Mouse (Mus musculus): ENCODE measurements at regions not wholly inside any gene's neighbourhood (a gene's known extent, or its start where the extent isn't known, plus 50 kb on each side); places are given as distances from the start of the nearest gene placed in this dataset.

DNA sequence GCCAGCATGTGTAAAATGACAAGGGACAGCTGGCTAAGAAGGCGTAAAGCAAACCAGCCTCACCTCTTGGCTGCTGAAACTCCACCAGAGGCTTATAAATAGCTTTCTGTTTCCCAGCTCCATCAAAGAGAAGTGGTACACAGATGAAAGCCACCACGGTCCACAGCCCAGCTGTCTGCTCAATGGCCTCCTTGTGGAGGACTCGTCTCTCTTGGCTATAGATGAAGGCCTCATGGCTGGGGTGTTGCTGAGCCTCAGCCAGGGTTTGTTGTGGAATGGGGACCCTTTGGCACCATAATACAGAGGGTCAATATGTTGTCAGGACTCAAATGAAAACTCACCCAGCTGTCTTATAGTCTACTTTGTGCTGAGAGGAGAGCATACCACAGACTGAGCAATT lies 385.1 kb downstream of the Sfmbt2 start:
- Histone ChIP-seq H3K27ac (ENCODE audit: insufficient read depth, low read length) (no peak overlapping the region), H3K9me3 (replicated peaks; ENCODE audit: control insufficient read depth, insufficient read depth, low read length, poor library complexity, severe bottlenecking) (no peaks in the 10 kb centered on the region), H3K4me1 (ENCODE audit: control insufficient read depth, insufficient read depth, low read length) (no peaks in the 10 kb centered on the region), H3K27me3 (ENCODE audit: control insufficient read depth, insufficient read depth, low read length, poor library complexity, severe bottlenecking) (no peaks in the 10 kb centered on the region), H3K36me3 (ENCODE audit: control insufficient read depth, insufficient read depth, low read length, poor library complexity, severe bottlenecking) (no peaks in the 10 kb centered on the region), H3K9ac (ENCODE audit: low read depth, poor library complexity, severe bottlenecking) (no peak overlapping the region), H3K4me3 (ENCODE audit: low read depth, low read length) (no peak overlapping the region)
- TF ChIP-seq POLR2A (IDR thresholded peaks at IDR 0.05; ENCODE audit: insufficient read depth, low read length) (no peak), CTCF (IDR thresholded peaks at IDR 0.05; ENCODE audit: low read depth, low read length) (no peak), EP300 (IDR thresholded peaks at IDR 0.05; ENCODE audit: insufficient read depth, low read depth, low read length) (no peak)

DNA sequence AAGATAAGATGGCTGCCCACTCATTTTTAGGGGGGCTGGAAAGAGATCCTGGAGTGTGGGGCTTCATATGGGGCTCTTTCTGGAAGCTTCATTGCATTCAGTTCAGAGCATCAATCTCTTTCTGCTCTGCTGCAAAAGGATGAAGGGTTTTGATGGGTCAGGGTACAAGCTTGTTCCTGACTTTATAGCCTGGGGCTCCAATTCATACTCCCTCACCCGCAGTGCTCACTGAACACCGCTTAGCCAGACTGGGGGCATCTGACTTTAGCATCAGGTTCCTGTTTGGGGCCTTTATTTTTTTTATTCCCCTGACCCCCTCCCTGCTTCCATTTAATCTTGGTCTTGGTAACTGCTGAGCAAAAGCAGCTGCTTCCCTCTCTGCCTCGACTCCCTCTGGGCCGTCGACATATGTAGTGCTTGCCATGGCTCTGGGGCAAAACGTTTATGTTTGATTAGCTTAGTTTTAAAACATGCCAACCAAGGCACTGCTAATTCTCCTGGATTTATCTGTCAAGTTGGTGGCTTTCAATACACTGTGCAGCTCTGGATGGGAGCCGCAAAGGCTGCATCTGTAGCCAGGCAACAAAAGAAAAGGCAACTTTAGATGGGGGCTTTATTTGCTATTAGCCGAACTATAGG lies 387.0 kb downstream of the Sfmbt2 start:
- Histone ChIP-seq H3K4me1 (ENCODE audit: control insufficient read depth, insufficient read depth, low read length) (no peaks in the 10 kb centered on the region), H3K9ac (ENCODE audit: low read depth, poor library complexity, severe bottlenecking) (no peak overlapping the region), H3K4me3 (ENCODE audit: low read depth, low read length) (no peak overlapping the region), H3K9me3 (replicated peaks; ENCODE audit: control insufficient read depth, insufficient read depth, low read length, poor library complexity, severe bottlenecking) (no peaks in the 10 kb centered on the region), H3K27me3 (ENCODE audit: control insufficient read depth, insufficient read depth, low read length, poor library complexity, severe bottlenecking) (no peaks in the 10 kb centered on the region), H3K27ac (ENCODE audit: insufficient read depth, low read length) (no peak overlapping the region), H3K36me3 (ENCODE audit: control insufficient read depth, insufficient read depth, low read length, poor library complexity, severe bottlenecking) (no peaks in the 10 kb centered on the region)
- TF ChIP-seq EP300 (IDR thresholded peaks at IDR 0.05; ENCODE audit: insufficient read depth, low read depth, low read length), result no peak
- TF ChIP-seq CTCF (IDR thresholded peaks at IDR 0.05; ENCODE audit: low read depth, low read length), result no peak
- no peak for TF ChIP-seq POLR2A (IDR thresholded peaks at IDR 0.05; ENCODE audit: insufficient read depth, low read length)

DNA sequence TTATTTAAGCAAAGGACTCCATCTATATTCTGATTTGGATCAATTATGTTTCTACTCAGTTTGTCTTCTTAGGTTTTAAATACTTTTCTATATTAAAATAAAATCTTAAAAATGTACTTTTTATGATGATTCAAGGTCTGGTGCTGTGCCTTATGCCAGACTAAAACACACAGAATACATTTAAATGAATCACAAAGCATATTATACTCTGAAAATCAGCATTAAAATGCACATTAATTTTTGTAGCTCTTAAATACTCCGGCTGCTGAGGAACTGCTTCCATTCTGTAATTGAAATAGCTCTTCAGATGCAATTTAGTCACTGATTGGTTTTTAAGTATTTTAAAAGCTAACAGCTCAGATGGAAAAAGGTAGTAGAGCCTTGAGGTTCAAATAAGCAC lies 387.6 kb downstream of the Sfmbt2 start:
- no peaks in the 10 kb centered on the region for H3K4me1 ChIP-seq (ENCODE audit: control insufficient read depth, insufficient read depth, low read length)
- H3K27ac ChIP-seq (ENCODE audit: insufficient read depth, low read length), result no peak overlapping the region
- no peak overlapping the region for H3K9ac ChIP-seq (ENCODE audit: low read depth, poor library complexity, severe bottlenecking)
- TF ChIP-seq POLR2A (IDR thresholded peaks at IDR 0.05; ENCODE audit: insufficient read depth, low read length) (no peak), CTCF (IDR thresholded peaks at IDR 0.05; ENCODE audit: low read depth, low read length) (no peak), EP300 (IDR thresholded peaks at IDR 0.05; ENCODE audit: insufficient read depth, low read depth, low read length) (no peak)
- no peaks in the 10 kb centered on the region for H3K9me3 ChIP-seq (replicated peaks; ENCODE audit: control insufficient read depth, insufficient read depth, low read length, poor library complexity, severe bottlenecking)
- no peak overlapping the region for H3K4me3 ChIP-seq (ENCODE audit: low read depth, low read length)
- no peaks in the 10 kb centered on the region for H3K36me3 ChIP-seq (ENCODE audit: control insufficient read depth, insufficient read depth, low read length, poor library complexity, severe bottlenecking)
- H3K27me3 ChIP-seq (ENCODE audit: control insufficient read depth, insufficient read depth, low read length, poor library complexity, severe bottlenecking), result no peaks in the 10 kb centered on the region

DNA sequence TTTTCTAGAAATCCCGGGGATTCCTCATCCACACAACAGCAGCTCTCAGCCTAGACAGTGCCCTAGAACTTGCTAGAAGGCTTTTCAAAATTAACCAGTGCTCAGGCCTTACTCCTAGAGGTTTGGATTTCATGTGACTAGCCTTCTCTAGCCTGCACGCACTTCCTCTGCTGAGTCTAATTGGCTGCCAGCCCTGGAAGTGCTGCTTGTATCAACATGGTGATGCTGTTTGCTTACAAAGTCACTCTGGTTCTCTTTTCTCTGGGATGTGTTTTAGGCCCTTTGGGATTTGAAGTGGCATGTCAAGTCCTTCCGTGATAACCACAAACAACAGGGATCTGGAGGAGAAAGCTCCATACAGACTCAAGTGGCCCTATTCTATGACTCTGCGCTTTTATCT lies 391.9 kb downstream of the Sfmbt2 start:
- Histone ChIP-seq H3K4me3 (ENCODE audit: low read depth, low read length) (no peak overlapping the region), H3K27me3 (ENCODE audit: control insufficient read depth, insufficient read depth, low read length, poor library complexity, severe bottlenecking) (no peaks in the 10 kb centered on the region), H3K4me1 (ENCODE audit: control insufficient read depth, insufficient read depth, low read length) (no peaks in the 10 kb centered on the region), H3K36me3 (ENCODE audit: control insufficient read depth, insufficient read depth, low read length, poor library complexity, severe bottlenecking) (no peaks in the 10 kb centered on the region), H3K27ac (ENCODE audit: insufficient read depth, low read length) (no peak overlapping the region), H3K9me3 (replicated peaks; ENCODE audit: control insufficient read depth, insufficient read depth, low read length, poor library complexity, severe bottlenecking) (no peaks in the 10 kb centered on the region), H3K9ac (ENCODE audit: low read depth, poor library complexity, severe bottlenecking) (no peak overlapping the region)
- TF ChIP-seq EP300 (IDR thresholded peaks at IDR 0.05; ENCODE audit: insufficient read depth, low read depth, low read length) (no peak), CTCF (IDR thresholded peaks at IDR 0.05; ENCODE audit: low read depth, low read length) (no peak), POLR2A (IDR thresholded peaks at IDR 0.05; ENCODE audit: insufficient read depth, low read length) (no peak)

DNA sequence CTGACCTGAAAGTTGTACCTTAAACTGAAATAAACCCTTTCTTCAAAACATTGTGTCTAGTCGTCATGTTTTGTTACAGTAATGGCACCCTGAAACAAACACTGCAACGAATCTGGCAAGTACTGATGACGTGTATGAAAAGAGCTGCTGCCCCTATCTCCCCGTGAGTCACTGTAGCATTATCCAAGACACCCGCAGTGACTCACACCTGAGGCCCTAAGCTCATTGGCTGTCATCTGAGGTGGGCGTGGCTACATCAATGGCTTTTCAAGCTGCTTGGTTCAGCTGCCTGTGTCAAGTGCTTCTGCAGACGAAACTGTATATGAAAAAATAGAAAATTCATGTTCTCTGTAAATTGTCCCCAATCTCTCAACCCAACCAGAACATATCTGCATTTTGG lies 388.8 kb upstream of the Prkcq start:
- no peak overlapping the region for H3K4me3 ChIP-seq (ENCODE audit: low read depth, low read length)
- no peaks in the 10 kb centered on the region; the same call in 1 of the 2 replicates for H3K27me3 ChIP-seq (ENCODE audit: control insufficient read depth, insufficient read depth, low read length, poor library complexity, severe bottlenecking)
- H3K9ac ChIP-seq (ENCODE audit: low read depth, poor library complexity, severe bottlenecking), result no peak overlapping the region
- no peaks in the 10 kb centered on the region for H3K36me3 ChIP-seq (ENCODE audit: control insufficient read depth, insufficient read depth, low read length, poor library complexity, severe bottlenecking)
- H3K9me3 ChIP-seq (replicated peaks; ENCODE audit: control insufficient read depth, insufficient read depth, low read length, poor library complexity, severe bottlenecking), result no peaks in the 10 kb centered on the region
- no peaks in the 10 kb centered on the region for H3K4me1 ChIP-seq (ENCODE audit: control insufficient read depth, insufficient read depth, low read length)
- no peak for TF ChIP-seq EP300 (IDR thresholded peaks at IDR 0.05; ENCODE audit: insufficient read depth, low read depth, low read length)
- TF ChIP-seq POLR2A (IDR thresholded peaks at IDR 0.05; ENCODE audit: insufficient read depth, low read length), result no peak
- TF ChIP-seq CTCF (IDR thresholded peaks at IDR 0.05; ENCODE audit: low read depth, low read length), result no peak
- H3K27ac ChIP-seq (ENCODE audit: insufficient read depth, low read length), result no peak overlapping the region

DNA sequence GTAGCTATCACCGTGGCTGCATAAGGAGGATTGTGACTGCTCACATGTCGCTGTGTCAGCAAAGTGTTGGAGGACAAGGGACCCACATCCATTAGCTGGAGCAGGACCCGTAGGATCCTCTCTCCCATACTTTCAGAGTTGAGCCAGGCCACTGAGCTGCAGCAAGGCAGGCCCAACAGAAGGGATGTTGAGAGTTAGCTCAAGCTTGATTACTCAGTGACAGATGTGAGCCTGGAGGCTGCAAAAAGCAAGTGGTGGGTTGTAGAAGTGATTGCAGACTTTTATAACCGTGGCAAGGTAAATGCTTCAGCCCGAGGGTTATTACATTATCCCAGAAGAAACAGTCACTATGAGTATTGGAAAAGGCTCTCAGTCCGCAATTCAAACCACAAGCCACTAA lies 388.3 kb upstream of the Prkcq start:
- Histone ChIP-seq H3K9ac (ENCODE audit: low read depth, poor library complexity, severe bottlenecking) (no peak overlapping the region), H3K27ac (ENCODE audit: insufficient read depth, low read length) (no peak overlapping the region), H3K4me1 (ENCODE audit: control insufficient read depth, insufficient read depth, low read length) (no peaks in the 10 kb centered on the region), H3K9me3 (replicated peaks; ENCODE audit: control insufficient read depth, insufficient read depth, low read length, poor library complexity, severe bottlenecking) (no peaks in the 10 kb centered on the region), H3K27me3 (ENCODE audit: control insufficient read depth, insufficient read depth, low read length, poor library complexity, severe bottlenecking) (no peaks in the 10 kb centered on the region; the same call in 1 of the 2 replicates), H3K4me3 (ENCODE audit: low read depth, low read length) (no peak overlapping the region), H3K36me3 (ENCODE audit: control insufficient read depth, insufficient read depth, low read length, poor library complexity, severe bottlenecking) (no peaks in the 10 kb centered on the region)
- TF ChIP-seq CTCF (IDR thresholded peaks at IDR 0.05; ENCODE audit: low read depth, low read length), result no peak
- TF ChIP-seq EP300 (IDR thresholded peaks at IDR 0.05; ENCODE audit: insufficient read depth, low read depth, low read length), result no peak
- no peak for TF ChIP-seq POLR2A (IDR thresholded peaks at IDR 0.05; ENCODE audit: insufficient read depth, low read length)
